Mouse (Mus musculus) stomach, embryonic 15.5 days (tissue): ENCODE data around the gene Gm13030. TPM values are rescaled to one million over a fixed set of nuclear protein-coding genes. Genes with fewer than 3 reads are reported as not detected.
"Not testable (repeated sequence)": the region's sequence is repeated elsewhere in the genome, so short reads cannot be mapped to it uniquely, and the experiment has no call there.

Experiments used
- ATAC-seq: fragments of 200-750 bp; cut with Nextera tagmentation; 2 replicates; pipeline ENCODE4 v1.8.0; 2017; ENCODE audit warnings: low read depth, moderate number of reproducible peaks, moderate TSS enrichment; ENCODE audit not compliant: insufficient read depth, low FRiP score
- H3K27ac ChIP-seq: fragments of 300-500 bp; sonication (generic); 2 replicates; pipeline ENCODE4 v1.5.1; 2015; ENCODE audit warnings: mild to moderate bottlenecking, inconsistent platforms
- H3K27me3 ChIP-seq: fragments of 300-500 bp; sonication (generic); replicated peaks from 2 replicates; pipeline ENCODE4 v1.6.1; 2015; ENCODE audit warnings: inconsistent platforms
- H3K36me3 ChIP-seq: fragments of 300-500 bp; sonication (generic); 2 replicates; pipeline ENCODE4 v1.6.1; 2015; ENCODE audit warnings: inconsistent platforms
- H3K4me1 ChIP-seq: fragments of 300-500 bp; sonication (generic); 2 replicates; pipeline ENCODE4 v1.6.1; 2015; ENCODE audit warnings: inconsistent platforms
- H3K4me2 ChIP-seq: fragments of 300-500 bp; sonication (generic); 2 replicates; pipeline ENCODE4 v1.6.1; 2015; ENCODE audit warnings: mild to moderate bottlenecking, inconsistent platforms
- H3K4me3 ChIP-seq: fragments of 300-500 bp; sonication (generic); replicated peaks from 2 replicates; pipeline ENCODE4 v1.5.1; 2015; ENCODE audit warnings: inconsistent platforms
- H3K9ac ChIP-seq: fragments of 300-500 bp; sonication (generic); 2 replicates; pipeline ENCODE4 v1.6.1; 2015; ENCODE audit warnings: inconsistent platforms
- H3K9me3 ChIP-seq: fragments of 300-500 bp; sonication (generic); 2 replicates; pipeline ENCODE4 v1.6.1; 2016; ENCODE audit warnings: inconsistent platforms
- WGBS: fragments of 180-500 bp; shearing (Covaris S2); methylation state at CpG from one replicate; pipeline ENCODE4 v1.1.7; 2015; 5-methylcytosine and 5-hydroxymethylcytosine counted together
- polyA plus RNA-seq: library from polyadenylated mRNA; unstranded; fragments of >200 nt; fragmentation: Nextera tagmentation; extraction: Ambion mirVana; gene quantifications from 2 replicates; pipeline ENCODE4 v1.2.1, GENCODE M21; 2015

The Gm13030 gene
- not detected in 2 replicates for polyA plus RNA-seq

GRCm38 (mm10) chr4:138873864-138874263 lies at the start of gene Gm13030:
TSS of gene Gm13030 (minus strand) at chr4:138873964.
- Histone ChIP-seq H3K4me3 (no peak within 1 kb of the TSS), H3K4me2 (no peak within 1 kb of the TSS), H3K27ac (no peak within 1 kb of the TSS), H3K36me3 (no peaks in the 10 kb centered on the region), H3K27me3 (no peaks in the 10 kb centered on the region), H3K4me1 (0 out of 2 replicates have a peak, but pooled peaks cover 2% of the 10 kb centered on the region), H3K9me3 (no peaks in the 10 kb centered on the region), H3K9ac (no peak within 1 kb of the TSS)
- ATAC-seq, result no peak
- WGBS, result 74% methylated on average over 6 of the region's 6 CpGs

- no peak overlapping the region for H3K9ac ChIP-seq
- no peak overlapping the region for H3K4me3 ChIP-seq
- H3K4me2 ChIP-seq, result peak overlapping the region; percentile 44
- no peaks in the 10 kb centered on the region for H3K36me3 ChIP-seq
- H3K27ac ChIP-seq, result no peak overlapping the region
- no peaks in the 10 kb centered on the region for H3K27me3 ChIP-seq
- 2% methylated on average over 11 of the region's 11 CpGs for WGBS
- peak; percentile 82 for ATAC-seq
- peaks cover 5% of the 10 kb centered on the region; the same call in 1 of the 2 replicates for H3K4me1 ChIP-seq
- H3K9me3 ChIP-seq, result no peaks in the 10 kb centered on the region
Observed at GRCm38 (mm10) chr4:138922131-138922459, 48.3 kb upstream of the Gm13030 start.

GRCm38 (mm10) chr4:138921254-138922130 lies 47.7 kb upstream of the Gm13030 start:
- 38% methylated on average over 20 of the region's 20 CpGs for WGBS
- Histone ChIP-seq H3K9ac (no peak overlapping the region), H3K27me3 (no peaks in the 10 kb centered on the region), H3K27ac (no peak overlapping the region), H3K36me3 (no peaks in the 10 kb centered on the region), H3K4me1 (peaks cover 5% of the 10 kb centered on the region; the same call in 1 of the 2 replicates), H3K9me3 (no peaks in the 10 kb centered on the region), H3K4me2 (peak overlapping the region; percentile 44), H3K4me3 (no peak overlapping the region)
- peak; percentile 24; the same call in 1 of the 2 replicates for ATAC-seq

GRCm38 (mm10) chr4:138917282-138917681 lies 43.5 kb upstream of the Gm13030 start:
- Histone ChIP-seq H3K4me3 (no peak overlapping the region), H3K27me3 (no peaks in the 10 kb centered on the region), H3K27ac (no peak overlapping the region), H3K4me2 (no peak overlapping the region), H3K36me3 (no peaks in the 10 kb centered on the region), H3K4me1 (peaks cover 7% of the 10 kb centered on the region), H3K9ac (no peak overlapping the region), H3K9me3 (no peaks in the 10 kb centered on the region)
- WGBS, result 82% methylated on average over 9 of the region's 9 CpGs
- no peak for ATAC-seq

GRCm38 (mm10) chr4:138913797-138914196 lies 40.0 kb upstream of the Gm13030 start, which contains the start of gene Otud3:
TSS of gene Otud3 (minus strand) at chr4:138913945.
- Histone ChIP-seq H3K27me3 (no peaks in the 10 kb centered on the region), H3K4me1 (peaks cover 5% of the 10 kb centered on the region), H3K9ac (peak within 1 kb of the TSS; percentile 63), H3K4me3 (peak within 1 kb of the TSS; percentile 80), H3K4me2 (peak within 1 kb of the TSS; percentile 92), H3K27ac (peak within 1 kb of the TSS; percentile 64; the same call in 1 of the 2 replicates), H3K36me3 (no peaks in the 10 kb centered on the region), H3K9me3 (no peaks in the 10 kb centered on the region)
- ATAC-seq, result peak; percentile 96
- WGBS, result 1% methylated on average over 39 of the region's 39 CpGs

- 0 out of 2 replicates have a peak, but pooled peaks cover 1% of the 10 kb centered on the region for H3K36me3 ChIP-seq
- peak overlapping the region; percentile 64; the same call in 1 of the 2 replicates for H3K27ac ChIP-seq
- H3K4me1 ChIP-seq, result peaks cover 5% of the 10 kb centered on the region
- peak overlapping the region; percentile 92 for H3K4me2 ChIP-seq
- ATAC-seq, result peak; percentile 11; the same call in 1 of the 2 replicates
- peak overlapping the region; percentile 63 for H3K9ac ChIP-seq
- peak overlapping the region; percentile 80 for H3K4me3 ChIP-seq
- no peaks in the 10 kb centered on the region for H3K9me3 ChIP-seq
- WGBS, result under 1% methylated on average over 52 of the region's 52 CpGs
- H3K27me3 ChIP-seq, result no peaks in the 10 kb centered on the region
Observed at GRCm38 (mm10) chr4:138913141-138913787, 39.5 kb upstream of the Gm13030 start.

- H3K36me3 ChIP-seq, result peaks cover 35% of the 10 kb centered on the region
- peak overlapping the region; percentile 16; the same call in 1 of the 2 replicates for H3K27ac ChIP-seq
- no peaks in the 10 kb centered on the region for H3K9me3 ChIP-seq
- H3K4me1 ChIP-seq, result no peaks in the 10 kb centered on the region
- no peaks in the 10 kb centered on the region for H3K27me3 ChIP-seq
- no peak overlapping the region for H3K9ac ChIP-seq
- no peak overlapping the region for H3K4me2 ChIP-seq
- ATAC-seq, result no peak
- WGBS, result 87% methylated on average over 18 of the region's 18 CpGs
- no peak overlapping the region for H3K4me3 ChIP-seq
Observed at GRCm38 (mm10) chr4:138905624-138906337, 32.0 kb upstream of the Gm13030 start.

GRCm38 (mm10) chr4:138899361-138899760 lies 25.6 kb upstream of the Gm13030 start:
- no peak overlapping the region for H3K4me2 ChIP-seq

GRCm38 (mm10) chr4:138893789-138894188 lies 20.0 kb upstream of the Gm13030 start:
- not testable (repeated sequence) for H3K4me2 ChIP-seq, H3K4me3 ChIP-seq, H3K9me3 ChIP-seq, H3K27ac ChIP-seq, ATAC-seq, H3K27me3 ChIP-seq, H3K9ac ChIP-seq, H3K4me1 ChIP-seq
- WGBS, result 88% methylated on average over 11 of the region's 11 CpGs
- H3K36me3 ChIP-seq, result peaks cover 38% of the 10 kb centered on the region

More at GRCm38 (mm10) chr4:138899361-138899760, 25.6 kb upstream of the Gm13030 start:
- WGBS, result 55% methylated on average over 7 of the region's 7 CpGs
- Histone ChIP-seq H3K9ac (no peak overlapping the region), H3K27ac (no peak overlapping the region), H3K4me1 (no peaks in the 10 kb centered on the region), H3K27me3 (no peaks in the 10 kb centered on the region), H3K4me3 (no peak overlapping the region), H3K36me3 (peaks cover 44% of the 10 kb centered on the region), H3K9me3 (no peaks in the 10 kb centered on the region)
- no peak for ATAC-seq

GRCm38 (mm10) chr4:138892655-138893054 lies 18.9 kb upstream of the Gm13030 start:
- Histone ChIP-seq H3K9me3 (no peaks in the 10 kb centered on the region), H3K36me3 (peaks cover 34% of the 10 kb centered on the region), H3K4me3 (no peak overlapping the region), H3K27ac (no peak overlapping the region; the same call in 1 of the 2 replicates), H3K4me1 (no peaks in the 10 kb centered on the region), H3K4me2 (no peak overlapping the region), H3K27me3 (no peaks in the 10 kb centered on the region), H3K9ac (no peak overlapping the region)
- peak; percentile 79; the same call in 1 of the 2 replicates for ATAC-seq
- WGBS, result 71% methylated on average over 6 of the region's 6 CpGs

GRCm38 (mm10) chr4:138889635-138890034 lies 15.9 kb upstream of the Gm13030 start:
- WGBS, result 63% methylated on average over 8 of the region's 8 CpGs
- no peaks in the 10 kb centered on the region for H3K4me1 ChIP-seq
- ATAC-seq, result no peak
- H3K9me3 ChIP-seq, result no peaks in the 10 kb centered on the region
- H3K9ac ChIP-seq, result no peak overlapping the region
- H3K36me3 ChIP-seq, result peaks cover 11% of the 10 kb centered on the region; the same call in 1 of the 2 replicates
- H3K4me2 ChIP-seq, result no peak overlapping the region
- no peaks in the 10 kb centered on the region for H3K27me3 ChIP-seq
- H3K27ac ChIP-seq, result no peak overlapping the region
- no peak overlapping the region for H3K4me3 ChIP-seq
